Mouse (Mus musculus): ENCODE data around the gene Diablo.

Diablo gene

GRCm38 (mm10) chr5:123507936-123508723 is 15.8 kb downstream of the Diablo start:
- peak; percentile 97 for DNase-seq (ENCODE audit: low read depth, low spot score)

- no peak for DNase-seq (ENCODE audit: low read depth, low spot score)
Measured at GRCm38 (mm10) chr5:123501973-123502372, 22.0 kb downstream of the Diablo start.

- DNase-seq (ENCODE audit: low read depth, low spot score), result no peak
Measured at GRCm38 (mm10) chr5:123499717-123500116, 24.3 kb downstream of the Diablo start.

GRCm38 (mm10) chr5:123489935-123490334 is 34.0 kb downstream of the Diablo start:
- no peak for DNase-seq (ENCODE audit: low read depth, low spot score)

DNA sequence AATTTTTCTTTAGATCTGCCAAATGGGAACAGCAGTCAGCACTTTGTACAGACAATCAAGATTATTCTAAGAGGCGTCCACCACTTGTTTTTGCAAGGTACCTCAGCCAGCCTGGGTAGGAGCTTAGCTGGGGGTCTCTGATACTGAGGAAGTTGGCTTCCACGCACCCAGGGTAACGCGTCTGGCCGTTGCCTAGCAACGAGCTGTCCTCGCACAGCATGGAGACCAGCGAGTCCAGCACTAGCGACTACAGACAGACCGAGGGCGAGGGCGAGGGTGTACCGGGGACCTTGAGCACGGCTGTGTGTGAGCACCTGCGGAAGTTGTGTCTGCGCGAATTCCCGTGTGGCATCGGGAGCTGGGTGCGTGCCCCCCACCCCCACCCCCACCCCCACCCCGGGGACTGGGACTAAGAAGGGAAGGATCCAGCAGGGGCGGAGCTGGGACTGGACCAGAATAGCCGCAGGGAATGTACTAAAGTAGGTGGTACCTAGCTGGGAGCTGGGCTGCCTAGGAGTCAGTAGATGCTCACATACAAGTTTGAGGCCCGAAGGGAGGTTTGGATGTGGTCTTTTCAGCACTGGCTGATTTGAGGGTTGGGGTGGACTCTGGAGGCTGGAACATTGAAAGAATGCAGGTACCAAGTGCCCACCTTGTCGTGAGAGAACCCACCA is 34.7 kb downstream of the Diablo start, which contains the start of the genes Lrrc43 and Il31:
Lrrc43 (plus strand) TSS at position 194 of the 674 bp plus-strand sequence.
Il31 (minus strand) TSS at position 378 of the 674 bp plus-strand sequence.
- peak; percentile 61 for DNase-seq (ENCODE audit: low read depth, low spot score)

GRCm38 (mm10) chr5:123487659-123488395 is 36.1 kb downstream of the Diablo start:
- no peak for DNase-seq (ENCODE audit: low read depth, low spot score)

GRCm38 (mm10) chr5:123473817-123474216 is 50.2 kb downstream of the Diablo start:
- DNase-seq (ENCODE audit: low read depth, low spot score), result no peak

DNA sequence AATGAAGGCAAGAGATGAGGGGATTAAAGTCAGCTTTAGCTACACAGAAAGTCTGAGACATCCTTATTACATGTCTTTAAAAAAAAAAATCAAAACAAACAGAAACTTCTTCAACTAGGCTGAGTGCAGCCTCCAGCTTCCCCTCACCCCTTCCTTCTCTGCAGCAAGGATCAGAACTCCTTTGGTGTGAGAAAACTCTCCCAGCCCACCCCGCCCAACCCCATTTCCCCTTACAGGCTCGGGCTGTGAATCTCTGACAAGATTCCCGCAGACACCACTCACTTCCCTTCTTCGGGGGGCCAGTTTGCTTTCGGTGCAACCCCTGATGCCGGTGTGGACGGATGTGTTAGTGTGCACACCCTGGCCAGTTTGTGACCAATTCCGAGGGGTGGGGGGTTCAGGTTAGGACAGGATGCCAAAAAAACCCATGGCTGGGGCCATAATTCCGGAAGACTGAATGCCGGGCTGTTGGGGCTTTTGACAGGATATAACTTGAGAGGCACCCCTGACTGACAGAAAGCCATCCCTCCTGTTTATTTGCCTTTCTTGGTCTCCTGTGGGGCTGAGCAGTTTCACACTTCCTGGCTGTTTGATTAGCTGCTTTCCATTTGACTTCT is 53.1 kb downstream of the Diablo start:
- no peak for DNase-seq (ENCODE audit: low read depth, low spot score)

DNA sequence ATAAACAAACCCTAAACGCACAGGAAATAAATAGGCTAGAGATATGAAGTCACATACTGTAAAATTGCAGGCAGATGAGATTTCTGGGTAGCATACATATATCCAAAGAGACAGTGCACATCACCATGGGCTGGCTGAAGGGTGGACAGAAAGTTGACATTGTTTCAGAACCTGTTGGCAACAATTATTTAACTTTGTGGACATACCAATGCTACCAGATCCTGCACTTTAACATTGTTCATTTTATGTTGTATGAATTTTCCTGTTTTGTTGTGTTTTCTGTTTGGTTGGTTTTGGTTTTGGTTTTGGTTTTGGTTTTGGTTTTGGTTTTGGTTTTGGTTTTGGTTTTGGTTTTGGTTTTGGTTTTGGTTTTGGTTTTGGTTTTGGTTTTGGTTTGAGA is 59.3 kb downstream of the Diablo start:
- DNase-seq (ENCODE audit: low read depth, low spot score), result no peak

DNA sequence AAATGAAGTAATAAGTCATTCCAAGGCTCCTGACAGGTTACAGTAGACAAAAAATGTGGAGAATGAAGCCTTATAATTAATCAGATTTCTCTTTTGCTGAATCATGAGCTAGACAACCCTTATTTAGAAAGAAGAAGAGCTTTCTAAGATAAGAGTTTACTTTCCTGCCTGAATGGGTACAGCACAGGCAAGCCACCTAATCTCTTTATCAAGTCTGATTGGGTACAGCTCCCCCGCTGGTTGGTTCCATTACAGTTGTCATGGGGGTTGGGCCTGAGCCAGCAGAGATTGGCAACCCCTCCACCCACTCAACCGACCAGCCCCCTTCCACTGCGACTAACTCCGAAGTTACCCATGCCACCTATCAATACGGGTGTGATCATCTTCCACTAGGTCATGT is 62.6 kb downstream of the Diablo start:
- no peak for DNase-seq (ENCODE audit: low read depth, low spot score)

Data from forelimb bud, embryonic 11.5 days (tissue).